Mouse (Mus musculus) cortical plate, adult 2 months (tissue): Measurements from ENCODE around the gene Cpsf6.

Source experiments
- CTCF ChIP-seq: fragments of 200-500 bp; IDR thresholded peaks from 2 replicates; pipeline ENCODE4 v1.5.1; 2011; ENCODE audit warnings: mild to moderate bottlenecking, control low read depth, low read length; ENCODE audit not compliant: insufficient read depth; ENCODE audit errors: extremely low read depth
- POLR2A ChIP-seq: fragments of 200-500 bp; IDR thresholded peaks from 2 replicates; pipeline ENCODE4 v1.6.1; 2011; ENCODE audit warnings: mild to moderate bottlenecking, low read length, control low read depth; ENCODE audit not compliant: insufficient read depth; ENCODE audit errors: extremely low read depth

DNA sequence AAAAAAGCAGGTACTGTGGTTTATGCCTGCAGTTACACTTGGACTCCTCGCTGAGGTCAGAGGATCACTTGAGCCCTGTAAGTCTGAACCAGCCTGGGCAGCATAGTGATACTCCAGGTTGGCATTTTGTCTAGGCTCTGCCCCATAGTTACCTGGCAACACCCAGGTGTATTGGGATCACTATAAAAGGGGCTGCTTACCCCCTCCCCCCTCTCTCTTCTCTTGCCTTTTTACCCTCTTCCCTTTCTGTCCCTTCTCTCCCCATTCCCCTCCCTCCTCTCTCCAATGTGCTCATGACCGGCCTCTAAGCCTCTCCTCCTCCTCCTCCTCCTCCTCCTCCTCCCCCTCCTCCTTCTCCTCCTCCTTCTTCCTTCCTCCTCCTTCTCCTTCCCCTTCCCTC, 19.4 kb upstream of the Cpsf6 start:
- no peak for TF ChIP-seq POLR2A
- TF ChIP-seq CTCF: no peak
